Mouse (Mus musculus) neutrophil, adult 83 days (primary cell): Measurements from ENCODE around the gene Btbd35f19. TPM values are rescaled to one million over a fixed set of nuclear protein-coding genes. Genes with fewer than 3 reads are reported as not detected.

Source experiments
- total RNA-seq, 2 experiments: library from RNA; stranded (reverse); gene quantifications; one replicate each; pipeline ENCODE4 v1.2.4; 2023

Btbd35f19 gene
- not detected for total RNA-seq

DNA sequence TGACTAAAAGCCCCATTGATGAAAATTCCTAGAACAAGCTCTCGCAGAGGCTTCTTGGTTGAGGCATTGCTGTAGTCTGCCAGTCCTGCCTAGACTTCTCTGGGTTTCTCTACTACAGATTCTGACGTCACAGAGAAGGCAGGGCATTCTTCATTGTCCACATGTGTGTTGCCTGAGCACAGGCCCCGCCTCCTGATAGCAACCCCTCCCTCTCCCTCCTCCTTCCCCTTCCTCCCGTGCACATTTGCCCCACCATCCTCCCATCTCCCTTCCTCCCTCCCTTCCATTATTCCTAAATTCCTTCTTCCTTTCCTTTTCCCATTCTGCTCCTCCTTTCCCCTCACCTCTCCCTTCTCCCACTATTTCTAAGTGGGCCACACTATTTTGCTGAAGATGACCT lies at the start of gene Btbd35f19:
Btbd35f19 (minus strand) TSS at position 101 of the 400 bp plus-strand sequence.

GRCm38 (mm10) chrX:31336154-31336553 lies 47.6 kb downstream of the Btbd35f19 start, which contains the start of gene Btbd35f26:
TSS of gene Btbd35f26 (plus strand) at chrX:31336454.

Other genes starting within 250 kb of the Btbd35f19 start
- gene Spin2f, start 130.0 kb downstream of the Btbd35f19 start, total RNA-seq: not detected
- gene Btbd35f26, start 47.5 kb downstream of the Btbd35f19 start, total RNA-seq: not detected
- not detected for gene Gm21883, start 190.4 kb upstream of the Btbd35f19 start, total RNA-seq
- not detected for gene Spin2e, start 235.0 kb upstream of the Btbd35f19 start, total RNA-seq